In genomic region chr9:42077112-42077845, GRCm38 (mm10) we compare ENCODE assay signal across 24 mouse cellular contexts.
"Had no signal": no experiment of that assay in that cellular context is flagged by ENCODE, and none has a peak within 500 bp of the region (broad histone marks: within the 10 kb centered on the region; RNA-seq: fewer than 3 reads in every experiment).

No protein-coding gene starts in this region.

- H3K36me3 ChIP-seq: heart, embryonic 12.5 days; hindbrain, embryonic 10.5 days; hindbrain, embryonic 12.5 days; intestine, embryonic 15.5 days; limb, embryonic 15.5 days; liver, embryonic 12.5 days had no signal

- H3K27me3 ChIP-seq: heart, embryonic 12.5 days; hindbrain, embryonic 12.5 days; intestine, embryonic 15.5 days; limb, embryonic 15.5 days; liver, embryonic 12.5 days had no signal

- DNase-seq: gastrocnemius, adult 2 months; gastrocnemius, postnatal 10 days; gastrocnemius, postnatal 25 days; heart, adult 2 months; heart, postnatal 10 days; heart, postnatal 4 days; kidney, adult 18-20 months; kidney, adult 8-10 months; kidney, postnatal 10 days; kidney, postnatal 25 days; kidney, postnatal 4 days; layer of hippocampus, adult 9-11 months had no signal

- H3K9ac ChIP-seq: heart, embryonic 12.5 days; hindbrain, embryonic 12.5 days; hindbrain, embryonic 14.5 days; intestine, embryonic 15.5 days; limb, embryonic 15.5 days; liver, embryonic 12.5 days; liver, embryonic 14.5 days had no signal

- H3K9me3 ChIP-seq: heart, embryonic 12.5 days; hindbrain, embryonic 10.5 days; hindbrain, embryonic 12.5 days; intestine, embryonic 15.5 days; limb, embryonic 15.5 days; liver, embryonic 12.5 days had no signal

- H3K4me1 ChIP-seq: heart, embryonic 12.5 days; hindbrain, embryonic 10.5 days; hindbrain, embryonic 12.5 days; intestine, embryonic 15.5 days; liver, embryonic 12.5 days had no signal

- ATAC-seq: hindbrain, embryonic 16.5 days; inflammation-experienced regulatory T-cells, adult 6 months; intestine, embryonic 15.5 days; intestine, postnatal 0 days; liver, embryonic 12.5 days had no signal

- H3K27ac ChIP-seq: gastrocnemius, adult 2 months; heart, adult 2 months; hindbrain, embryonic 10.5 days; hindbrain, embryonic 12.5 days; hindbrain, embryonic 14.5 days; intestine, embryonic 15.5 days; left cerebral cortex, adult 2 months; limb, embryonic 15.5 days; liver, embryonic 12.5 days; liver, embryonic 14.5 days had no signal

- H3K4me2 ChIP-seq: heart, embryonic 12.5 days; hindbrain, embryonic 12.5 days; hindbrain, embryonic 14.5 days; intestine, embryonic 15.5 days; limb, embryonic 15.5 days; liver, embryonic 12.5 days had no signal

- H3K4me3 ChIP-seq: gastrocnemius, adult 2 months; heart, adult 2 months; heart, embryonic 12.5 days; hindbrain, embryonic 10.5 days; hindbrain, embryonic 12.5 days; intestine, embryonic 15.5 days; left cerebral cortex, adult 2 months; limb, embryonic 15.5 days; liver, embryonic 12.5 days had no signal
